Mouse (Mus musculus) left cerebral cortex, postnatal 10 days (tissue): ENCODE measurements at regions not wholly inside any gene's neighbourhood (a gene's known extent, or its start where the extent isn't known, plus 50 kb on each side); places are given as distances from the start of the nearest gene placed in this dataset.
A peak's percentile ranks its signal among the peaks of the same experiment; 100 is the strongest.
"Not testable (repeated sequence)": the region's sequence is repeated elsewhere in the genome, so short reads cannot be mapped to it uniquely, and the experiment has no call there.

Source experiments
- DNase-seq, 2 experiments: peaks; one replicate each; pipeline ENCODE4 v3.0.0; 2021 to 2022; ENCODE audit warnings: low spot score in 2 of 2, mixed read lengths in 1 of 2; ENCODE audit errors: extremely low spot score in 1 of 2
- intact Hi-C: fragments of 180-260 bp; cut with DNase I; formaldehyde crosslinking; loops from one replicate; pipeline ENCODE4 v1.15.1; 2025

GRCm38 (mm10) chr16:50001662-50002455 is 201.5 kb downstream of the Cd47 start:
- no peak for DNase-seq
- intact Hi-C loops, result no loop called here

DNA sequence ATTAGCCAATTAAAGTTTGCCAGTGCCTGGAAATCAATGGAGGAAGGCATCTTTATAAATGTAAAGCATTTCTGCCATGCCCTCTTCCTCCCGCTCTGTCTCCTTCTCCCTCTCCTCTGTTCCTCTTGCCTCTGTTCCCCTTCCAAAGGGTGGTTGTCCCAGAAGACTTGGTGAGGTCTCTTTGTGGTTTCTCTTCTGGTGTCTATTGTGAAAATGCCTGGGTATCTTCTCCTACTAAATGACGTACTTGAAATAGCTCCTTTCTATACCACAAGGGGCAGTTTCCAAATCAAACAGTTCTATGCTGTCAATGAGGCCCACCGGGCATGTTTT is 202.1 kb downstream of the Cd47 start:
- no peak for DNase-seq
- intact Hi-C loops, result no loop called here

- intact Hi-C loops, result no loop called here
- no peak for DNase-seq
Observed at GRCm38 (mm10) chr16:50009046-50009445, 208.7 kb downstream of the Cd47 start.

GRCm38 (mm10) chr16:50009542-50009941 is 209.2 kb downstream of the Cd47 start:
- intact Hi-C loops, result no loop called here
- DNase-seq, result peak; percentile 49 to 51

- no peak for DNase-seq
- intact Hi-C loops, result no loop called here
Observed at GRCm38 (mm10) chr16:50010074-50010473, 209.7 kb downstream of the Cd47 start.

DNA sequence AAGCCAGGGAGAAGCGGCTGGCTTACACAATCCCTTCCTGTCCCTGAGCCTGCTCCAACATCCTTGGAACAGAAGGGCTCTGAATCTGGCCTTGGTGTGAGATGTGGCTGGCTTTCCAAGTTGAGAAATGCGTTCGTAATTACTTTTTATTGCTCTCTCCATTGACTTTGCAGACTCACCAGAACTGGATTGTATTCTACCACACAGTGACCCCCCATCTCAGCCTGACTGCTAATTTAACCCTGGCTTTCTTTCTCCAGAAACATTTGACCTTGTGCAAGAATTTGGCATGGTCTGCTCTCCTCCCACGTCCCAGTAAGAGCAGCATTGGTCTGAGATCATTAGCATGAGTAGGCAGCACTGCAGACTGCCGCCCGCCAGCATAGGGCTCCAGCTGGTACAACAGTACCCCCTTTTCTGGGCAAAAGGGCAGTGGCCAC is 210.2 kb downstream of the Cd47 start:
- intact Hi-C loops, result no loop called here
- DNase-seq, result peak; percentile 31 to 38

DNA sequence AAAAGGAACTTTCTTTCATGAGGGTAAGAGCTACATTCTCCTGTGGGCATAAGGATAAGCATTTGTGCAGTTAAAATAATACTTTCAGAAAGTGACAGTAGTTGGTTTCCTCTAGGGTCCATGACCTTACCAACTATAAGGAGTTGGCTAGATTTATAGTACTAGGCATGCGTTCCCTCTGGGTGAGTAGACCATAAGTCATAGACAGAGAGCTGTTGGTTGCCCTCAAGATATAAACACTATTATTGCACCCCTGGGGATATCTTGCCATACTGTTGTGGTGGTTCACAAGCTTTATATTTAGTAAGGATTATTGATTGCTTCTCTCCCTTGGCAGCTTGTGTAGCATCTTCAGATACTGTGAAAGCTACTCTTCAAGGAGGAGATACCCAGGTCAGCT is 223.6 kb downstream of the Cd47 start:
- intact Hi-C loops, result no loop called here
- no peak for DNase-seq

GRCm38 (mm10) chr16:50026100-50026884 is 226.0 kb downstream of the Cd47 start:
- intact Hi-C loops, result no loop called here
- no peak for DNase-seq

- no peak for DNase-seq
- intact Hi-C loops, result no loop called here
Observed at GRCm38 (mm10) chr16:50027189-50027588, 226.9 kb downstream of the Cd47 start.

DNA sequence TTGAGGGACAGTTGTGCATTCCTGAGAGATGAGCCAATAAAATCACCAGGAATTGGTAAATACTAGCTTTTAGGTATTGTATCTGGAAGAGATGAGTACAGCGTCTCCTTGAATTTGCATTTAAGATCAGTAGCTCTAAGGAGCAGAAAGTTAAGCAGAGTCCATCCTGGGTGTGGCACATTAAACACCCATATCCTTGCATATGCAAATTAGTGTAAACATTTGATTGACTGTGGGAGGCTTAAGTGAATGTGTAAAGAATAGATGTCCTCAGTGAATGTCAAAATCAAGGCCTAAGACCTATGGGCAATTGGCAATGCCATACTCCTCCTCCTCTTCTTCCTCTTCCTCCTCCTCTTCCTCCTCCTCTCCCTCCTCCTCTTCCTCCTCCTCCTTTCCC is 229.4 kb downstream of the Cd47 start:
- DNase-seq, result no peak
- intact Hi-C loops, result loop anchor here (10.0 kb wide), 1 partner anchor 525 kb away; no protein-coding TSS in a partner anchor

- not testable (repeated sequence) for DNase-seq
- intact Hi-C loops, result loop anchor here (10.0 kb wide), 1 partner anchor 526 kb away; no protein-coding TSS in a partner anchor
Observed at GRCm38 (mm10) chr16:50030355-50030754, 230.0 kb downstream of the Cd47 start.

GRCm38 (mm10) chr16:50030905-50031369 is 230.6 kb downstream of the Cd47 start:
- intact Hi-C loops, result loop anchor here (10.0 kb wide), 1 partner anchor 526 kb away; no protein-coding TSS in a partner anchor

GRCm38 (mm10) chr16:50032798-50033197 is 232.5 kb downstream of the Cd47 start:
- DNase-seq, result no peak
- intact Hi-C loops, result loop anchor here (10.0 kb wide), 1 partner anchor 528 kb away; no protein-coding TSS in a partner anchor

More at GRCm38 (mm10) chr16:50030905-50031369, 230.6 kb downstream of the Cd47 start:
- DNase-seq, result no peak

- intact Hi-C loops, result loop anchor here (10.0 kb wide), 1 partner anchor 532 kb away; no protein-coding TSS in a partner anchor
- no peak for DNase-seq
Observed at GRCm38 (mm10) chr16:50036296-50036734, 236.0 kb downstream of the Cd47 start.

GRCm38 (mm10) chr16:50044103-50044502 is 243.8 kb downstream of the Cd47 start:
- intact Hi-C loops, result loop anchor here (10.0 kb wide), 1 partner anchor 201 kb away; no protein-coding TSS in a partner anchor
- DNase-seq, result no peak

GRCm38 (mm10) chr16:50045552-50046547 is 245.5 kb downstream of the Cd47 start:
- intact Hi-C loops, result loop anchor here (5.0 to 10.0 kb wide), 2 partner anchors 189 to 199 kb away; no protein-coding TSS in a partner anchor
- DNase-seq, result peak; percentile 72 to 79

GRCm38 (mm10) chr16:50063540-50063939 is 263.2 kb downstream of the Cd47 start:
- DNase-seq, result no peak
- intact Hi-C loops, result no loop called here

- intact Hi-C loops, result no loop called here
- peak in 1 of 2 experiments; percentile 21 for DNase-seq
Observed at GRCm38 (mm10) chr16:50065336-50066082, 265.2 kb downstream of the Cd47 start.
